Mouse (Mus musculus) G1E (cell line): ENCODE measurements around the gene Tfe3.

ENCODE experiments used
- CTCF ChIP-seq: IDR thresholded peaks from 2 replicates; pipeline ENCODE4 v1.5.1; 2012; ENCODE audit warnings: low read depth, low read length, inconsistent platforms, mixed read lengths
- GATA1 ChIP-seq: IDR thresholded peaks from 2 replicates; pipeline ENCODE4 v1.6.1; 2012; ENCODE audit warnings: borderline replicate concordance, low read length, inconsistent platforms, mixed read lengths
- POLR2AphosphoS5 ChIP-seq: IDR thresholded peaks from 2 replicates; pipeline ENCODE4 v1.6.1; 2012; ENCODE audit warnings: low read depth, low read length, inconsistent platforms; ENCODE audit not compliant: insufficient replicate concordance

DNA sequence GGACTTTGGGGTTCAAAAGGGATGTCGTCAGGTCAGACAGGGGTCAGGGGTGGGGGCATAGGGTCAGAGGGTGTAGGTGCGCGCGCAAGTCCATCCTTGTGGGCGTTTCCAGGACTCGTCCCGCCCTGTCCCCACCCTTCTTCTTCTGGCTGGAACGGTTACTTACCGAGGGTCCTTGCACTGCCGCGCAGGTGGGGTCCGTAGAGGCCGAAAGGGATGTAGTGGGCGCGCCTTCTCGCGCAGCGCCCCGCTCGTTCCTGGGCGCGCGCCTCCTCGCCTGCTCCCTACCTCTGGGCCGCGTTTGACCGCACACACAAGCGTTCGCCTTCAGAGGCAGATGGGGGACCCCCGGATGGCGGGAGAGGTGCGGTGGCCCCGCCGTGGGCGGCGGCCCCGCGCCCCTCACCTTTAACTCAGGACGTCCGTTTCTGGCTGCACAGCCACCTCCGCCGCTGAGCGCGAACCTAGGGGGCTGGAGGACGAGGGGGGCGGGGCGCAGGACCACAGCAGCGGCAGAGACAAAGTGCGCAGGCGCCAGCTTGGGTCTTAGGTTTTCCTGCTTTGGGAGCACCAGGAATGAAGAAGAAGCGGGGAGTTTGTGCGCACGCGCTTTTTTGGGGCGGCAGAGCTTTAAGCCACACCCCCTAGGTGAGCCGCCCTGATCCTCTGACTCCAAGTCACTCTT lies 11.8 kb upstream of the Tfe3 start, which contains the start of gene Ccdc120:
- TF ChIP-seq CTCF (no peak), GATA1 (no peak), POLR2AphosphoS5 (no peak)
